Mouse (Mus musculus): Measurements from ENCODE around the gene Raf1.

- TF ChIP-seq CTCF (IDR thresholded peaks at IDR 0.05) (no peak), EP300 (IDR thresholded peaks at IDR 0.05; ENCODE audit: insufficient read depth, low read depth, low read length) (no peak)
These were observed 92.9 kb downstream of the Raf1 start for GRCm38 (mm10) chr6:115583430-115584125.
